Mouse (Mus musculus): ENCODE data around the gene St6galnac3. TPM values are rescaled to one million over a fixed set of nuclear protein-coding genes. Genes with fewer than 3 reads are reported as not detected.
"Not testable (repeated sequence)": the region's sequence is repeated elsewhere in the genome, so short reads cannot be mapped to it uniquely, and the experiment has no call there.

The St6galnac3 gene
- total and polyA plus RNA-seq, 2 experiments from 2014 or later = 7.3 to 9.9 TPM

DNA sequence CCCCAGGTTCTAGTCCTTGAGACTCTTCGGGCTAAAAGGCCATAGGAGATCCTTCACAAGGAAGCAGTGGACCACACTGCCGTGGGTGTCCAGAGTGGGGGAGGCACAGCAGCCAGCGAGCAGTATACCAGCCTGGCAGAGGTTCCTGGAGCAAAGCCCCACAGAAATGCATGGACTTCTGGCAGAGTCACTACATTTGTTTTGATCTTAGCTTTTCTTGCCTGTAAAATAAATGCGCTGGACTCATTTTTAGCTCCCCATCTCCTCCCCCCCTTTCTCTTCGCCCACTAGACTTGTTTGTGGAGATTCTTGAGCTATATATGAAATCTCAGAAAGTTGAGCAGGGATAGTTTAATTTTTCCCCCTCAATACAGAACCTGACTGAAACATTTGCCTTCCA, 329.6 kb downstream of the St6galnac3 start:
- TF ChIP-seq CTCF (IDR thresholded peaks at IDR 0.05; ENCODE audit: low read depth) = no peak
- no peak for ATAC-seq
- Histone ChIP-seq H3K36me3 (ENCODE audit: insufficient read depth, low read length) (no peaks in the 10 kb centered on the region), H3K9me3 (ENCODE audit: low read length) (no peaks in the 10 kb centered on the region), H3K4me2 (ENCODE audit: low read depth, low read length) (no peak overlapping the region), H3K4me3 (ENCODE audit: low read length) (no peak overlapping the region), H3K9ac (replicated peaks; ENCODE audit: low read length) (no peak overlapping the region), H3K27me3 (ENCODE audit: insufficient read depth, low read length) (no peaks in the 10 kb centered on the region), H3K4me1 (ENCODE audit: insufficient read depth, low read length) (no peaks in the 10 kb centered on the region), H3K27ac (no peak overlapping the region)
- WGBS = 84% methylated on average over 5 of the region's 5 CpGs
- no peak for DNase-seq (ENCODE audit: low spot score)

GRCm38 (mm10) chr3:153394751-153395150, 330.2 kb downstream of the St6galnac3 start:
- Histone ChIP-seq H3K4me2 (ENCODE audit: low read depth, low read length) (no peak overlapping the region), H3K27ac (no peak overlapping the region), H3K4me3 (ENCODE audit: low read length) (no peak overlapping the region), H3K27me3 (ENCODE audit: insufficient read depth, low read length) (no peaks in the 10 kb centered on the region), H3K4me1 (ENCODE audit: insufficient read depth, low read length) (no peaks in the 10 kb centered on the region), H3K9ac (replicated peaks; ENCODE audit: low read length) (no peak overlapping the region), H3K36me3 (ENCODE audit: insufficient read depth, low read length) (no peaks in the 10 kb centered on the region), H3K9me3 (ENCODE audit: low read length) (no peaks in the 10 kb centered on the region)
- ATAC-seq (no peak), DNase-seq (ENCODE audit: low spot score) (no peak)
- WGBS = 88% methylated on average over 4 of the region's 4 CpGs
- no peak for TF ChIP-seq CTCF (IDR thresholded peaks at IDR 0.05; ENCODE audit: low read depth)

GRCm38 (mm10) chr3:153394224-153394623, 330.8 kb downstream of the St6galnac3 start:
- ATAC-seq (no peak), DNase-seq (ENCODE audit: low spot score) (no peak)
- Histone ChIP-seq H3K4me1 (ENCODE audit: insufficient read depth, low read length) (no peaks in the 10 kb centered on the region), H3K4me2 (ENCODE audit: low read depth, low read length) (no peak overlapping the region), H3K9ac (replicated peaks; ENCODE audit: low read length) (no peak overlapping the region), H3K27ac (no peak overlapping the region), H3K9me3 (ENCODE audit: low read length) (no peaks in the 10 kb centered on the region), H3K27me3 (ENCODE audit: insufficient read depth, low read length) (no peaks in the 10 kb centered on the region), H3K4me3 (ENCODE audit: low read length) (no peak overlapping the region), H3K36me3 (ENCODE audit: insufficient read depth, low read length) (no peaks in the 10 kb centered on the region)
- no peak for TF ChIP-seq CTCF (IDR thresholded peaks at IDR 0.05; ENCODE audit: low read depth)
- 91% methylated on average over 9 of the region's 9 CpGs for WGBS

DNA sequence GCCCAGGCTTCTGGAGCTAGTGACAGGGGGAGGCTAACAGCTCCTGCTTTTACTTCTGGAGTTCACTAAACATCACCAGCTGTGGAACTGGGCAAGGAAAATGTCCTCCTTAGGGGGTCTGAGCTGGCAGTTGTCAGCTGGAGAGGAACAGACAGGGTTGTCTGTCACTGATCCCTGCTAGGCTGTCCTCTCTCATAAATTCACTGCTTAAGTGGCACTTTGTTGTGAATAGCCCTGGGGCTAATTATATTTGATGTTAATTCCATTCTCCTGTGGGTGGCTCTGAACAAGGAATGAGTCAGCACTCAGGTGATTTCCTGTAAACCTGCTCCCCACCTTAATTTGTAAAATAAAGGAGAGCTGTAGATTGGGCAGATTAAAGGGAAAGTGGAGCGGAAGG, 333.5 kb downstream of the St6galnac3 start:
- not testable (repeated sequence) for H3K27ac ChIP-seq; H3K27me3 ChIP-seq (ENCODE audit: insufficient read depth, low read length); DNase-seq (ENCODE audit: low spot score); H3K9ac ChIP-seq (replicated peaks; ENCODE audit: low read length); H3K4me3 ChIP-seq (ENCODE audit: low read length); H3K36me3 ChIP-seq (ENCODE audit: insufficient read depth, low read length); H3K4me2 ChIP-seq (ENCODE audit: low read depth, low read length); ATAC-seq; H3K4me1 ChIP-seq (ENCODE audit: insufficient read depth, low read length); H3K9me3 ChIP-seq (ENCODE audit: low read length)
- 83% methylated on average over 1 of the region's 1 CpGs for WGBS

DNA sequence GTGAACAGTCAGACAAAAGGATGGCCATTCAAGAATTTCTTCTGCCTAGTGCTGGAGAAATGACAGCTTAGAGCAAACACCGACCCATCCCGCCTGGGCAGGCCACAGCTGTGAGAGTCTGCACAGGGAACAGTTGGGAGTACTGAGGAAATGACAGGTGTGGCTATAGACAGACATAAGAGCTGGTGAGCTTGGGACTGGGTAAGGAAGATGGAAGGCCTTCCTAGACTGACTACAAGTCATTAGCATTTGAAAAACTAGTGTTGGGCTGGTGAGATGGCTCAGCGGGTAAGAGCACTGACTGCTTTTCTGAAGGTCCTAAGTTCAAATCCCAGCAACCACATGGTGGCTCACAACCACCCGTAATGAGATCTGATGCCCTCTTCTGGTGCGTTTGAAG, 340.3 kb downstream of the St6galnac3 start:
- H3K9ac ChIP-seq (replicated peaks; ENCODE audit: low read length); ATAC-seq; H3K27ac ChIP-seq; DNase-seq (ENCODE audit: low spot score); H3K4me1 ChIP-seq (ENCODE audit: insufficient read depth, low read length); H3K4me2 ChIP-seq (ENCODE audit: low read depth, low read length); H3K4me3 ChIP-seq (ENCODE audit: low read length); H3K9me3 ChIP-seq (ENCODE audit: low read length); H3K36me3 ChIP-seq (ENCODE audit: insufficient read depth, low read length); H3K27me3 ChIP-seq (ENCODE audit: insufficient read depth, low read length): not testable (repeated sequence)
- WGBS = 71% methylated on average over 5 of the region's 5 CpGs

DNA sequence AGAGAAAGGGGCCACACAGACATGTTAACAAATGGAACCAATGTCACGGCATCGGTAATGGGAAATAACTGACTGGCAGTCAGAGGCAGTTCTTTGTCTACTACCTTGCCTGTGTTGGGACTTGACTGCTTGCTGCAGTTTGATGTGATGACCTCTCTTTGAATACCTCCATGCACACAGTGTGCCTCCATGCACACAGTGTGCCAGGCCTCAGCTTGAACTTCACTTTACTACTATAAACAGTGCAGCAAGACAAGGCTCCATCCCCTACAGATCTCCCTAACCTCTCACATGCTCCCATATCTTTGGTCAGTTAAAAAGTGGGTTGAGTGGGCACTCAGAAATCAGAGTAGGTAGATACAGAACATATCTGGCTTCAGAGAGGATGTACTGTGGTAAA, 341.3 kb downstream of the St6galnac3 start:
- Histone ChIP-seq H3K36me3 (ENCODE audit: insufficient read depth, low read length) (no peaks in the 10 kb centered on the region), H3K4me3 (ENCODE audit: low read length) (no peak overlapping the region), H3K4me1 (ENCODE audit: insufficient read depth, low read length) (peaks cover 4% of the 10 kb centered on the region; the same call in 1 of the 2 replicates), H3K27me3 (ENCODE audit: insufficient read depth, low read length) (no peaks in the 10 kb centered on the region), H3K9ac (replicated peaks; ENCODE audit: low read length) (no peak overlapping the region), H3K9me3 (ENCODE audit: low read length) (no peaks in the 10 kb centered on the region), H3K27ac (no peak overlapping the region), H3K4me2 (ENCODE audit: low read depth, low read length) (no peak overlapping the region)
- ATAC-seq (no peak), DNase-seq (ENCODE audit: low spot score) (no peak)
- WGBS = 94% methylated on average over 2 of the region's 2 CpGs
- TF ChIP-seq CTCF (IDR thresholded peaks at IDR 0.05; ENCODE audit: low read depth) = no peak

DNA sequence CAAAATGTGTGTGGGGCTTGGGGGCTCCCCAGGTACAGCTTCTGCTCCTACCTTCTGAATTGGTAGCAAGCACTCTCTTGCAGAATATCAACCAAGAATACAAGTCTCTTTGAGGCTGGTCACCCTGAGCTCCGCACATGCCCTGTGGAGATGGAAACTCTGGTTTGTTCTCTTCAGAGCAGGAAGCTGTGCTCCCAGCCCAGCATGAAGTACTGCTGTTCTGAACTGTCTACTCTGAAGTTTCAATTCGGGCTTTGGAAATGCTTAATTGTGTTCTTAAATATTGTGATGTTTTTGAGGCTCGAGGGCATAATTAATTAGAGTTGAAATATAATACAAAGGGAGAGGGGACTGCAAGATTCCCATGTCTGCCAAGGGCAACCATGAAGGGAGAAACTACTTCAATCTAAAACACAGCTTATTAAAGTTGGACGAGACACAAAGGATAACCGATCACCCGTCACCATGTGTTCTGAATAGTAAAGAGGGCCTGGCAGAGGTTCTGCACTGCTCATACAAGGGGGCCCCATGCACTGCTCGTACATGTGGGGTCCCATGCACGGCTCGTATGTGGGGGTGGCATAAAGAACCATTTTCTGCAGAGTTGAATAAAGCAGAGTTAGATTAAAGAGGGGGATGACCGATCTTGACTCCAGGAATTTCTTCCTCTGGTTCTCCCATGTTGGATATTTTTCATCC, 359.8 kb downstream of the St6galnac3 start:
- WGBS = 32% methylated on average over 10 of the region's 10 CpGs
- Histone ChIP-seq H3K4me2 (ENCODE audit: low read depth, low read length) (no peak overlapping the region), H3K4me1 (ENCODE audit: insufficient read depth, low read length) (no peaks in the 10 kb centered on the region), H3K27ac (no peak overlapping the region), H3K4me3 (ENCODE audit: low read length) (no peak overlapping the region), H3K27me3 (ENCODE audit: insufficient read depth, low read length) (no peaks in the 10 kb centered on the region), H3K9ac (replicated peaks; ENCODE audit: low read length) (no peak overlapping the region), H3K36me3 (ENCODE audit: insufficient read depth, low read length) (no peaks in the 10 kb centered on the region), H3K9me3 (ENCODE audit: low read length) (no peaks in the 10 kb centered on the region)
- ATAC-seq (peak; percentile 68), DNase-seq (ENCODE audit: low spot score) (peak; percentile 25)
- no peak for TF ChIP-seq CTCF (IDR thresholded peaks at IDR 0.05; ENCODE audit: low read depth)
